Mouse (Mus musculus) C2C12 (cell line): ENCODE results near the gene Dab2ip. TPM values are rescaled to one million over a fixed set of nuclear protein-coding genes. Genes with fewer than 3 reads are reported as not detected.

Source experiments
- H3K27me3 ChIP-seq: one replicate; pipeline ENCODE4 v1.6.1; 2011; ENCODE audit not compliant: control insufficient read depth, insufficient read depth, insufficient read length
- H3K36me3 ChIP-seq: one replicate; pipeline ENCODE4 v1.6.1; 2011; ENCODE audit not compliant: control insufficient read depth, insufficient read depth
- H3K4me3 ChIP-seq: one replicate; pipeline ENCODE4 v1.5.1; 2011; ENCODE audit warnings: mild to moderate bottlenecking, control low read depth; ENCODE audit not compliant: poor library complexity, insufficient read depth, severe bottlenecking
- H3K79me2 ChIP-seq: one replicate; pipeline ENCODE4 v1.6.1; 2011; ENCODE audit not compliant: control insufficient read depth, insufficient read depth
- H3K79me3 ChIP-seq: one replicate; pipeline ENCODE4 v1.6.1; 2011; ENCODE audit warnings: low read depth, control low read depth
- H3ac ChIP-seq: one replicate; pipeline ENCODE3; 2011; ENCODE audit warnings: low read depth; ENCODE audit not compliant: control insufficient read depth, insufficient read length
- CEBPB ChIP-seq: IDR thresholded peaks from one replicate; pipeline ENCODE4 v1.6.1; 2011; ENCODE audit warnings: low read depth, mild to moderate bottlenecking, control low read depth, moderate library complexity
- CTCF ChIP-seq: IDR thresholded peaks from one replicate; pipeline ENCODE4 v1.5.1; 2011; ENCODE audit not compliant: control insufficient read depth, insufficient read depth, insufficient read length
- FOSL1 ChIP-seq: IDR thresholded peaks from one replicate; pipeline ENCODE4 v1.8.0; 2011; ENCODE audit warnings: mild to moderate bottlenecking, low read length; ENCODE audit not compliant: poor library complexity, insufficient read depth, severe bottlenecking
- MAX ChIP-seq: IDR thresholded peaks from one replicate; pipeline ENCODE4 v1.6.1; 2011; ENCODE audit warnings: mild to moderate bottlenecking, control low read depth
- MYOD1 ChIP-seq: IDR thresholded peaks from one replicate; pipeline ENCODE4 v1.6.1; 2011; ENCODE audit warnings: low read depth; ENCODE audit not compliant: control insufficient read depth, insufficient read length
- MYOG ChIP-seq: IDR thresholded peaks from one replicate; pipeline ENCODE4 v1.6.1; 2011; ENCODE audit not compliant: control insufficient read depth, insufficient read length; ENCODE audit errors: extremely low read depth
- USF1 ChIP-seq: IDR thresholded peaks from one replicate; pipeline ENCODE4 v1.6.1; 2011; ENCODE audit warnings: low read depth, mild to moderate bottlenecking, control low read depth, moderate library complexity
- polyA plus RNA-seq: library from polyadenylated mRNA; unstranded; fragments of >200 nt; fragmentation: generic; extraction: Trizol; gene quantifications from one replicate; pipeline ENCODE4 v1.2.1, GENCODE M21; 2012; ENCODE audit warnings: missing spikeins

The Dab2ip gene
- polyA plus RNA-seq, 1 experiment, result 27.9 TPM

DNA sequence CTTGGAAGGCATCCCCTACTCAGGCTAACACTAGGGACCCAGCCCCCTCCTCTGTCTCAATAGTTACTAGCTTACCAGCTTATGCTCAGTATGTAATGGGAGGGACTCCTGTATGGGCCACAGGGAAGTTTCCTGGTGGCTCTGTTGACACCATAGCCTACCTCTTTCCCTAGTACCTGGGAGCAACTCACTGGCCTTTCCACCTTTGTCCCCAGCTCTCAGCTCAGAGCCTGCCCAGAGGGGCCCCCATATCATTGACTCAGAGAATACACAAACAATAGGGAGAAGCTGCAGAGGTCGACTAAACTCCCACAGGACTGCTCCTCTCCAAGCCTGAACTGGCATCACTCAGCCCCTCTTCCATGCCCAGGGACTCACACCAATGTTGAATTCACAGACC is 16.6 kb downstream of the Dab2ip start:
- H3K79me3 ChIP-seq, result no peaks in the 10 kb centered on the region

DNA sequence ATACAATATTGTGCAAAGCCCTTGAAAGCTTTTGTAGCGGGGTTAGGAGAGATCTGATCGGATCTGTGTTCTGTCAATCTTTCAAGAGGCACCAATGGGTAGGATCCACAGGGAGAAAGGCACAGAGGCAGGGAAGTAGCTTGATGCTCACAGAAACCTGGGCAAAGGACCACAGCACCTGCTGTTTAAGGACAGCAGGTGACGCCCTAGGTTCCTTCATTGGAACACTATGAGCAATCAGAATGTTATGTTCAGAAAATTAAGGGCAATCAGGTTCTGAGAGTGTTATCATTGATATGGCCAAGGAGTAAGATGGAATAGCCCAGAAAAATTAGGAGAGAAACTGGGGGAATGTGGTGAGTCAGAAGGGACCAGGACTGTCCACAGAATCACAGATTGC is 18.6 kb downstream of the Dab2ip start:
- Histone ChIP-seq H3K4me3 (no peak overlapping the region), H3ac (no peak overlapping the region), H3K79me3 (no peaks in the 10 kb centered on the region), H3K36me3 (no peaks in the 10 kb centered on the region), H3K79me2 (no peaks in the 10 kb centered on the region), H3K27me3 (no peaks in the 10 kb centered on the region)
- TF ChIP-seq MAX, result no peak
- TF ChIP-seq FOSL1, result no peak
- no peak for TF ChIP-seq CEBPB
- TF ChIP-seq USF1, result no peak
- TF ChIP-seq CTCF, result no peak
- TF ChIP-seq MYOD1, result no peak
- TF ChIP-seq MYOG, result no peak

More for the DNA sequence above, 16.6 kb downstream of the Dab2ip start:
- H3K4me3 ChIP-seq, result no peak overlapping the region
- H3ac ChIP-seq, result no peak overlapping the region
- TF ChIP-seq MYOG (no peak), MYOD1 (no peak), FOSL1 (no peak), CTCF (no peak), MAX (no peak), USF1 (no peak), CEBPB (no peak)
- no peaks in the 10 kb centered on the region for H3K79me2 ChIP-seq
- no peaks in the 10 kb centered on the region for H3K27me3 ChIP-seq
- H3K36me3 ChIP-seq, result no peaks in the 10 kb centered on the region

DNA sequence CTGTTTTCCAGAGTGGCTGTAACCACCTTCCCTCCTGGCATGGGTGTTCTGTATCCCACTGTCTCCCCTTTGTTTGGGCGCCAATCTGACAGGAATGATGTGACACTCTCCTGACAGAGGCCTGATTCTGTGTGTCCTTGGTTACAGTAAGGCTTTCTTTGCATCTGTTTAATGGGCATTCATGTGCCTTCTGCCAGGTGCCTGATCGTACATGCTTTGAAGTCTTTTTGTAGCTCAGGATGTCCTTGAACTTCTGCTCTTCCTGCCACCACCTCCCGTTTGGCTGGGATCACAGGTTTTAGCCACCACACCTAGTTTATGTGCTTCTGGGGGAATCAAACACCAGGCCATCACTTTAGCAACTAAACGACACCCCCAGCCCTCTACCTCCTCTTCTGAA is 22.0 kb downstream of the Dab2ip start:
- H3K27me3 ChIP-seq, result no peaks in the 10 kb centered on the region
- TF ChIP-seq MAX (no peak), MYOG (no peak), USF1 (no peak), CEBPB (no peak), MYOD1 (no peak), CTCF (no peak), FOSL1 (no peak)
- H3ac ChIP-seq, result no peak overlapping the region
- no peaks in the 10 kb centered on the region for H3K36me3 ChIP-seq
- no peak overlapping the region for H3K4me3 ChIP-seq
- H3K79me3 ChIP-seq, result no peaks in the 10 kb centered on the region
- no peaks in the 10 kb centered on the region for H3K79me2 ChIP-seq

DNA sequence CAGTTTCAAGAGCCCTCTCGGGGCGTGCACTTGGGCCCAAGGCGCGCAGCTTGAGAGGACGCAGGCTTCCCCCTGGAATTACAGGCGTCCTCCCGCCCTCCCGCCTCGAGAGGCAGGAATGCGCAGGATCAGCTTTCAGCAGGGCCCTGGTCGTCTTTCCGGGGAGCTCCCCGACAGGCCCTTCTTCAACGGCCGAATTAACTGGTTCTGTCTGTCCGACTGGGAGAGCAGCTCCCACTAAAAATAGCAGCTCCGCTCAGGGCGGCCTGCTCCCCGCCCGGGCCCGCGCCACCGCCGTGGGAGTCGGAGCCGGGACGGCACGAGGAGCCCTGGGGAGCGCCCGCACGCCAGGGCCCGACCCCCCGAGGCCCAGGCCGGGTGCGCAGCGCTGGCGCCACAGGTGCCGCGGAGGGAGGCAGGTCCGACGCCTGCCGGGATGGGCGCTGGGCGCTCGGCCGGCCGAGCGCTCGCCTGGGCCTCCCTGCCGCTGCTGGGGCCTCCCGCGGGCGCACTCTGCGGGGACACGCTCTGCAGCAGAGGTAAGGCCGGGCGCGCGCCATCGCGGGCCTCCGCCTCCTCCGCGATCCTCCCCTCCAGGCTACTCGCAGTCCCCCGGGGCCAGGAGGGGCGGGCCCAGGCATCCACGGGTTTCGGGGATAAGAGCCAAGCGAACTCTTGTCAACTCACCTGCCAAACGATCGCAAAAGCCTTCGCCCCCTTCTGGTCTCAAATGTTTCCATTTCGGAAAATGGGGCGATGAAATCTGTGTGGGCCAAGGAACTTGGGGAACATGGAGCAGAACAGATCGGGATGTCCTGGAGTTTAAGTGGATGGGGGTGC is 23.7 kb downstream of the Dab2ip start:
- H3K79me2 ChIP-seq, result no peaks in the 10 kb centered on the region
- no peaks in the 10 kb centered on the region for H3K27me3 ChIP-seq
- TF ChIP-seq MAX (no peak), CEBPB (no peak), MYOD1 (no peak), MYOG (no peak), CTCF (no peak), USF1 (no peak), FOSL1 (no peak)
- peak overlapping the region; percentile 95 for H3ac ChIP-seq
- H3K79me3 ChIP-seq, result no peaks in the 10 kb centered on the region
- peak overlapping the region; percentile 28 for H3K4me3 ChIP-seq
- H3K36me3 ChIP-seq, result no peaks in the 10 kb centered on the region

DNA sequence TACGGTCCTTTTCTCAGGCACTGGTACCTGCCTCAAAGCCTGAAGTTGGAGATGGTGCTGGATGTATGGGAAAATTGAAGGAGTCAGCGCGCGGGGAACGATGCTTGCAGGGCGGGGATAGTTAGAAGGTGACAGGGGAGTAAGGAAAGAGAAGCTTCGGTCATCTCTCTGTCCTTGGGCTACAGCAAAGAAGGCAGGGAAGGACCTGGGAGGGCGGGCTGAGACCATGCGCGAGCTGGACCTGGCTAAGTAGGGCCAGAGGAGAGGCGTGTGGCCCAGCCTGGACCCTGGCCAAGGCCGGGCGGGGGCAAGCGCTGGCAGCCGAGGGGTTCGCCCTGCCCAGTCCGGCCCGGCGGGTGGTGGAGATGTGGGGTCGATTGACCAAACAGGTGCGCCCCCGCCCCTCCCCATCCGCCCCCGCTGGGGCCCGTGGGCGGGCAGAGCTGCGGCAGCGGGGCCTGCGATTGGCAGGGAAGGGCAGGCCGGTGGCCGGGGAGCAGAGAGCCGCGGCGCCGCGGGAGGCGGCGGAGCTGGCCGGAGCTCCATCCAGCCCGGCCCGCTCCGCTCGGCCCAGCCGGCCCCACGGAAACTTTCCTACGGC is 24.4 kb downstream of the Dab2ip start:
- H3K4me3 ChIP-seq, result peak overlapping the region; percentile 28
- no peaks in the 10 kb centered on the region for H3K27me3 ChIP-seq
- H3ac ChIP-seq, result peak overlapping the region; percentile 95
- TF ChIP-seq FOSL1 (no peak), MYOG (no peak), CEBPB (no peak), USF1 (no peak), CTCF (no peak), MAX (no peak), MYOD1 (peak; percentile 64)
- no peaks in the 10 kb centered on the region for H3K79me3 ChIP-seq
- no peaks in the 10 kb centered on the region for H3K79me2 ChIP-seq
- no peaks in the 10 kb centered on the region for H3K36me3 ChIP-seq
